Mouse (Mus musculus) C2C12 (cell line): ENCODE measurements around the gene Phip. TPM values are rescaled to one million over a fixed set of nuclear protein-coding genes. Genes with fewer than 3 reads are reported as not detected.

ENCODE experiments used
- H3K27me3 ChIP-seq: one replicate; pipeline ENCODE4 v1.6.1; 2011; ENCODE audit not compliant: control insufficient read depth, insufficient read depth, insufficient read length
- H3K36me3 ChIP-seq: one replicate; pipeline ENCODE4 v1.6.1; 2011; ENCODE audit not compliant: control insufficient read depth, insufficient read depth
- H3K4me3 ChIP-seq: one replicate; pipeline ENCODE4 v1.5.1; 2011; ENCODE audit warnings: mild to moderate bottlenecking, control low read depth; ENCODE audit not compliant: poor library complexity, insufficient read depth, severe bottlenecking
- H3K79me2 ChIP-seq: one replicate; pipeline ENCODE4 v1.6.1; 2011; ENCODE audit not compliant: control insufficient read depth, insufficient read depth
- H3K79me3 ChIP-seq: one replicate; pipeline ENCODE4 v1.6.1; 2011; ENCODE audit warnings: low read depth, control low read depth
- H3ac ChIP-seq: one replicate; pipeline ENCODE3; 2011; ENCODE audit warnings: low read depth; ENCODE audit not compliant: control insufficient read depth, insufficient read length
- CEBPB ChIP-seq: IDR thresholded peaks from one replicate; pipeline ENCODE4 v1.6.1; 2011; ENCODE audit warnings: low read depth, mild to moderate bottlenecking, control low read depth, moderate library complexity
- CTCF ChIP-seq: IDR thresholded peaks from one replicate; pipeline ENCODE4 v1.5.1; 2011; ENCODE audit not compliant: control insufficient read depth, insufficient read depth, insufficient read length
- FOSL1 ChIP-seq: IDR thresholded peaks from one replicate; pipeline ENCODE4 v1.8.0; 2011; ENCODE audit warnings: mild to moderate bottlenecking, low read length; ENCODE audit not compliant: poor library complexity, insufficient read depth, severe bottlenecking
- MAX ChIP-seq: IDR thresholded peaks from one replicate; pipeline ENCODE4 v1.6.1; 2011; ENCODE audit warnings: mild to moderate bottlenecking, control low read depth
- MYOD1 ChIP-seq: IDR thresholded peaks from one replicate; pipeline ENCODE4 v1.6.1; 2011; ENCODE audit warnings: low read depth; ENCODE audit not compliant: control insufficient read depth, insufficient read length
- MYOG ChIP-seq: IDR thresholded peaks from one replicate; pipeline ENCODE4 v1.6.1; 2011; ENCODE audit not compliant: control insufficient read depth, insufficient read length; ENCODE audit errors: extremely low read depth
- USF1 ChIP-seq: IDR thresholded peaks from one replicate; pipeline ENCODE4 v1.6.1; 2011; ENCODE audit warnings: low read depth, mild to moderate bottlenecking, control low read depth, moderate library complexity
- polyA plus RNA-seq: library from polyadenylated mRNA; unstranded; fragments of >200 nt; fragmentation: generic; extraction: Trizol; gene quantifications from one replicate; pipeline ENCODE4 v1.2.1, GENCODE M21; 2012; ENCODE audit warnings: missing spikeins

The Phip gene
- polyA plus RNA-seq, 1 experiment, result 3.6 TPM

DNA sequence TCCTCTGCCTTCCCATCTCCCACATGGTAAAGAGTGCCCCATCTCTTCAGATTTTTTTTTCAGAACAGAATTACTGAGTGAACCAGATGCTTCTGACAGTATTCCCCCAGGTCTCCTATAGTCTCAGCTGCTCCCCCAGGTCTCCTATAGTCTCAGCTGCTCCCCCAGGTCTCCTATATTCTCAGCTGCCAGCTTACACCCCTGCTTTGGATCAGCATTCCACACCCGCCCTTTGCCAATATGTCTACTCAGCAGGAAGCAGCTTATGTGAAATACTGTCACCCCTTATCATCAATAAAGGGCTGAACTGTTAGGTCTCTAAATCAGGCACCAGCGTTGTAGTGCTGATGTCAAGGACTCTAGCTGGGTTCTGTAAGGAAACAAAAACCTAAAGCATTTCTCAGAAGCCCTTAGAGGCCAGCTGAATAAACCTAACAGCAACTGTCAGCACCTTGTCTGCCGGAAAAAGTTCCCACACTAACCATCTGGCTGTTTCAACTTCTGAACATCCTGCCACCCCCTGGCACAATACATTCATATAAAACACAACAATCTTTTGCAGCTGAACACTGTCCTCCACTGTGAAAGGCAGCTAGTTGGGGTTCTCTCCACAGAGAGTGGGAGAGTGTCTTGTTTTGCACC is 120.2 kb downstream of the Phip start:
- no peaks in the 10 kb centered on the region for H3K36me3 ChIP-seq
- H3K27me3 ChIP-seq, result no peaks in the 10 kb centered on the region
- TF ChIP-seq CEBPB, result no peak
- TF ChIP-seq MAX, result no peak
- no peak for TF ChIP-seq MYOG
- TF ChIP-seq USF1, result no peak
- no peak for TF ChIP-seq MYOD1
- no peak for TF ChIP-seq CTCF
- no peak for TF ChIP-seq FOSL1

DNA sequence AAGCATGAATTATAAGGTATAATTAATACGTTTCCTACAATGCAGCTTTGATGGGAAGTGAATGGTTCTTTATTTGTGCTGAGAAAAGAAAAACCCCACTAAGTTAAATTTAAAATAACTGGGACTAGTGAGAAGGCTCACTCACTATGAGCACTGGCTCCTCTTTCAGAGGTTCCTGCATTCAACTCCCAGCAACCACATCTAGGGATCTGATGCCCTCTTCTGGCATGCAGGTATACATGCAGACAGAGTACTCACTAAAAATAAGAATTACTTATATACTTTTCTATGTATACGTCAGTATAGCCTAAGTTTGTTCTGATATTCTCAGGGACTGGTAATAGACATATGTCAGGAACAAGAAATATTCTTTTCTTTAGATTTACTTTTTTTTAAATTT is 121.3 kb downstream of the Phip start:
- H3K4me3 ChIP-seq, result no peak overlapping the region

More for the DNA sequence above, 120.2 kb downstream of the Phip start:
- no peaks in the 10 kb centered on the region for H3K79me3 ChIP-seq
- H3K79me2 ChIP-seq, result no peaks in the 10 kb centered on the region
- no peak overlapping the region for H3ac ChIP-seq
- no peak overlapping the region for H3K4me3 ChIP-seq

DNA sequence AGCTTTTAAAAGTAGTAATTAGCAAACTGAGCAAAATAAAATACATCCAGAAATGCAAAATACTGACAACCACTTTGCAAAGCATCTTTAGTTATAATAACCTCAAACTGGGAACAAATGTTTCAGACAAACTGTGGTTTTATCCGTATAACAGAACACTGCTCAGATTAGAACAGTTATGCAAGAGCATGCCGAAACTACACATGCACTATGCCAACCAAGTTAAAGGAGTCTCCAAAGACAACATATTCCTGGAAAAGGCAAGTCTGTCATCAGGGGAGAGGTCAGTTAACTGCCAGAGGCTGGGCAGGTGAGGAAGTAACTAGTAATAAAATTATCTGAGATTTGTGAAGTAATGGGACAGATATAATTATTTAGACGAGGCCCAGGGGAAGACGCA is 132.6 kb downstream of the Phip start:
- Histone ChIP-seq H3K4me3 (no peak overlapping the region), H3K36me3 (peaks cover 7% of the 10 kb centered on the region), H3K79me2 (no peaks in the 10 kb centered on the region), H3ac (no peak overlapping the region), H3K79me3 (no peaks in the 10 kb centered on the region), H3K27me3 (no peaks in the 10 kb centered on the region)
- no peak for TF ChIP-seq MYOG
- no peak for TF ChIP-seq MYOD1
- TF ChIP-seq CEBPB, result no peak
- TF ChIP-seq CTCF, result no peak
- TF ChIP-seq USF1, result no peak
- no peak for TF ChIP-seq FOSL1
- no peak for TF ChIP-seq MAX

More for the DNA sequence above, 121.3 kb downstream of the Phip start:
- Histone ChIP-seq H3K79me2 (no peaks in the 10 kb centered on the region), H3ac (no peak overlapping the region), H3K27me3 (no peaks in the 10 kb centered on the region), H3K36me3 (no peaks in the 10 kb centered on the region), H3K79me3 (no peaks in the 10 kb centered on the region)
- no peak for TF ChIP-seq CTCF
- TF ChIP-seq MAX, result no peak
- TF ChIP-seq USF1, result no peak
- no peak for TF ChIP-seq FOSL1
- no peak for TF ChIP-seq CEBPB
- no peak for TF ChIP-seq MYOG
- TF ChIP-seq MYOD1, result no peak

DNA sequence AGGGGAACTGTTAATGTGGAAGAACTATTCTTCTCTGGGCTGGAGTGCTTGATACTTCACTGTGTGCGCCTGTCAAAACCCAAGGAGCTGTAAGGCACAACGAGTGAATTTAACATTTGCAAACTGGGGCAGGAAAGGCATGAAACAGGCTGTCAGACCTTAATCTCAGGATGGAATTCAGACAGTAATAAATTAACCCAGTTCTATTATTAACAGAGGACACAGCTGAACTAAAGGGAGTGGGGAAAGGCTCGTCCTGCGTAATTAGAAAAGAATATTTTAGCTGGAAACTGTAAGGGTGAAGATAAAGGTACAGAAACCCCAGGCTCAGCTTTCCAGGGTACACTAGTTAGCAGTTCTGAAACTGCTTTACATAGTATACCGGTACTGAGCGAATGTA is 139.4 kb downstream of the Phip start:
- no peak overlapping the region for H3ac ChIP-seq
- no peak for TF ChIP-seq CTCF
- H3K36me3 ChIP-seq, result peaks cover 7% of the 10 kb centered on the region
- H3K27me3 ChIP-seq, result no peaks in the 10 kb centered on the region
- no peaks in the 10 kb centered on the region for H3K79me2 ChIP-seq
- no peak overlapping the region for H3K4me3 ChIP-seq
- peaks cover 3% of the 10 kb centered on the region for H3K79me3 ChIP-seq

DNA sequence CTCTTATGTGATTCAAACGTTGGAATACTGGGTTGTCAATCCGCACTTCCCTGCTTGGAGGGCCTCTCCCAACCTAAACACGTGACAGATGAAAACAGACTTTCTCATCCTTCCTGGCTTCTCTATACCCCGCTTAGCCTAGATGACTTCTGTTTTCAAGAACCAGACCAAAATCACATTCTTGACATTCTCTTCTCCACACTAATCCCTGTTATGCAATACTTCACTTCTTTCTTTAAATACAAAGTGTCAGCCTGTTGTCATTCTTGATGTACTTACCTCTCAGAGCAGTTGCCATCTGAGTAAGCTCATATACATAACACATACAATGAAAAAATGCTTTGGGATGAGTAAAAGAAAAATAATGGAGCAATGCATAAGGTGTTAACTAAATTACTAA is 143.4 kb downstream of the Phip start:
- no peak for TF ChIP-seq FOSL1
- no peak for TF ChIP-seq CTCF
- TF ChIP-seq CEBPB, result peak; percentile 53
- no peaks in the 10 kb centered on the region for H3K27me3 ChIP-seq

DNA sequence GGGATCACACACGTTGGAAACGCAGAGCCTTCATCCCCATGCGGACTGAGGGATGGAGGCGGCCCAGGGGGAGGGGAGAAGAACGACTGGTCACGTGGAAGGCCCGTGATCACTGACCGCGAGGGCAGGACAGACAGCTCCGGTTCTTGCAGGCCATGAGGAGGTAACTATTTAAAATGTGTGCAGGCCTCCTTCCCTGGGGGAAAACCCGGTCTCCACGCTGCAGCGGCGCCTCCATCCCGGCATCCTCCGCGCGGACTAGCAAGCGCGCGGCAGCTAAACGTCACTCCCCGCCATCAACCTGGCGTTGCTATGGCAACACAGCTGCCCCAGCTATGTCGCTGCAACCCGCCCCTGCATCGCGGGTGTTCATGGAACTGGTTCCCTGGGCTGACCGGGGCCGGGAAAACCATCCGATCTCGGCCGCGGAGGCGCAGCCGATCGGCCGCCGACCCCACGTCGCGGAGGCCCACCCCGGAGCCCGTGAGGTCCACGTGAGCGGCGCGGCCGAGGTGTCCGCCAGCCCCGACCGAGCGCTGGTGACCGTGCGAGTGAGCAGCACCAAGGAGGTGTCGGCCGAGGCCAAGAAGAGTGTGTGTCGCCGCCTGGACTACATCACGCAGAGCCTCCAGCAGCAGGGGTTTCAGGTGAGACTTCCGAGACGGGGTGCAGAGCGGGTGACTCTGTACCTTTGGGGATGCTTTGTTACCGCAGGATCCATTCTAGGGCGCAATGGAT is 145.5 kb downstream of the Phip start:
- Histone ChIP-seq H3K4me3 (peak overlapping the region; percentile 60), H3ac (peak overlapping the region; percentile 58), H3K79me3 (peaks cover 9% of the 10 kb centered on the region), H3K36me3 (no peaks in the 10 kb centered on the region), H3K27me3 (no peaks in the 10 kb centered on the region), H3K79me2 (no peaks in the 10 kb centered on the region)
- TF ChIP-seq USF1 (peak; percentile 74), MYOD1 (peak; percentile 27), MYOG (no peak), MAX (peak; percentile 72)

More for the DNA sequence above, 143.4 kb downstream of the Phip start:
- Histone ChIP-seq H3K4me3 (no peak overlapping the region), H3K79me3 (peaks cover 9% of the 10 kb centered on the region), H3ac (no peak overlapping the region), H3K79me2 (no peaks in the 10 kb centered on the region), H3K36me3 (no peaks in the 10 kb centered on the region)
